Mouse (Mus musculus) testis, adult 2 months (tissue): ENCODE measurements around the gene Thegl.

Experiments used
- CTCF ChIP-seq: fragments of 200-500 bp; IDR thresholded peaks from 2 replicates; pipeline ENCODE4 v1.5.1; 2012; ENCODE audit warnings: low read depth, mild to moderate bottlenecking, inconsistent platforms, low read length, moderate library complexity; ENCODE audit not compliant: control insufficient read depth, insufficient read depth, insufficient replicate concordance
- POLR2A ChIP-seq: fragments of 200-500 bp; IDR thresholded peaks from 2 replicates; pipeline ENCODE4 v1.6.1; 2012; ENCODE audit warnings: low read depth, mild to moderate bottlenecking, inconsistent platforms, low read length, moderate library complexity; ENCODE audit not compliant: control insufficient read depth

DNA sequence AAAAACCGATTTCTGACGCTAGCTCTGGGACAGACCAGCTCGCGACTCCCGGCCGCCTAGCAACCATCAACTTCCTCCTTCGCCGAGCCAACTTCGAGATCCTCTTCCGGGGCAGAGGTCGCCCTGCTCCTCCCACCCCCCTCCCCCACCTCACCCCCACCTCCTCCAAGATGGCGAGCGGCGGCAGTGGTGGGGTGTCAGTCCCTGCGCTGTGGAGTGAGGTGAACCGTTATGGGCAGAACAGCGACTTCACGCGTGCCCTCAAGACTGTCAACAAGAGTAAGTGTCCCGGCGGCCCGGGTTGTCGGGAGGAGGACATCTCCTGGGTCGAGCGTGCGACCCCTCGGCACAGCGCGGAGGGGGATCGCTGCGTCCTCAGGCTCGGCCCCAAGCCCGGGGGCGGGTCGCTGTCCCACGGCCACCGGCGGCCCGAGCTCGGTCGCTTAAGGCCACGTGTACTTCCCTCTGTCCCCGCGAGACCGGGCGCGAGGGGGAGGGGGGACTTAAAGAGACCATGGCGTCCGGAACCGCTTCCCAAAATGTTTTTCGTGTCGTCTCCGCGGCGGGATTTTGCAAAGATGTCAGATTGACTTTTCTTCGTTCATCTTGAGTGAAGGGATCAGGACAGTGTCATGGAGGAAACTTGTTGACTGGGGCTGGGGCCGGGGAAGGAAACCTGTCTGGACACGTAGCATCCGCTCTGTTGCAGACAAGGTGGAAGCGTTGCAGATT lies 41.1 kb upstream of the Thegl start, which contains the start of gene Srp72:
- TF ChIP-seq CTCF (no peak), POLR2A (peak; percentile 83)
